Comparison of ENCODE assay signal across 8 mouse cellular contexts in genomic region chr6:121211743-121212142, GRCm38 (mm10). TPM values are rescaled to one million over a fixed set of nuclear protein-coding genes. Genes with fewer than 3 reads are reported as not detected.
A peak's percentile ranks its signal among the peaks of the same experiment; 100 is the strongest.
DNase-seq lines count a peak whose midpoint lies in the region; ATAC-seq and TF ChIP-seq lines count a peak whose summit lies in the region.

No protein-coding gene starts in this region.

- peak; percentile 24 for DNase-seq in kidney, adult 18-20 months
- no peak for DNase-seq in kidney, postnatal 14 days
- no peak for DNase-seq in embryonic facial prominence, embryonic 11.5 days (ENCODE audit: low spot score)
- DNase-seq in heart, postnatal 0 days (ENCODE audit: low spot score) = no peak
- peak; percentile 58 for DNase-seq in retina, postnatal 1 day
- DNase-seq in embryo, embryonic 9.5 days (ENCODE audit: extremely low spot score) = no peak
- DNase-seq in urinary bladder, postnatal 4 days (ENCODE audit: low spot score in 2 of 2) = no peak

- no peaks in the 10 kb centered on the region; the same call in 1 of the 2 replicates for H3K4me1 ChIP-seq in embryonic facial prominence, embryonic 11.5 days (ENCODE audit: control insufficient read depth, insufficient read depth, low read length)
- H3K4me1 ChIP-seq in heart, postnatal 0 days (ENCODE audit: control insufficient read depth, insufficient read depth) = peaks cover 18% of the 10 kb centered on the region
- H3K4me1 ChIP-seq in liver, embryonic 15.5 days (replicated peaks) = peaks cover 21% of the 10 kb centered on the region

- H3K27me3 ChIP-seq in embryonic facial prominence, embryonic 11.5 days (ENCODE audit: control insufficient read depth, insufficient read depth, low read length) = peaks cover 15% of the 10 kb centered on the region
- H3K27me3 ChIP-seq in heart, postnatal 0 days (ENCODE audit: control insufficient read depth, insufficient read depth, low read length) = peaks cover 32% of the 10 kb centered on the region
- peaks cover 45% of the 10 kb centered on the region for H3K27me3 ChIP-seq in liver, embryonic 15.5 days

- H3K36me3 ChIP-seq in embryonic facial prominence, embryonic 11.5 days (replicated peaks; ENCODE audit: control insufficient read depth, insufficient read depth, low read depth, low read length) = no peaks in the 10 kb centered on the region
- H3K36me3 ChIP-seq in heart, postnatal 0 days (replicated peaks; ENCODE audit: control insufficient read depth, insufficient read depth, low read length) = no peaks in the 10 kb centered on the region
- no peaks in the 10 kb centered on the region for H3K36me3 ChIP-seq in liver, embryonic 15.5 days (replicated peaks)

- H3K27ac ChIP-seq in embryonic facial prominence, embryonic 11.5 days (replicated peaks; ENCODE audit: low read depth, low read length) = no peak overlapping the region
- H3K27ac ChIP-seq in heart, postnatal 0 days (ENCODE audit: low read depth) = no peak overlapping the region
- no peak overlapping the region for H3K27ac ChIP-seq in liver, embryonic 15.5 days (replicated peaks)

- no peak overlapping the region for H3K4me3 ChIP-seq in embryonic facial prominence, embryonic 11.5 days (ENCODE audit: low read depth, low read length)
- peak overlapping the region; percentile 55 for H3K4me3 ChIP-seq in heart, postnatal 0 days (ENCODE audit: low read depth, low read length)
- peak overlapping the region; percentile 48 for H3K4me3 ChIP-seq in liver, embryonic 15.5 days (replicated peaks)

- H3K9ac ChIP-seq in embryonic facial prominence, embryonic 11.5 days (replicated peaks; ENCODE audit: low read length) = no peak overlapping the region
- no peak overlapping the region for H3K9ac ChIP-seq in heart, postnatal 0 days (replicated peaks; ENCODE audit: low read depth, low read length)
- no peak overlapping the region for H3K9ac ChIP-seq in liver, embryonic 15.5 days

- TF ChIP-seq CTCF in heart, postnatal 0 days (IDR thresholded peaks at IDR 0.05; ENCODE audit: low read depth) = no peak

- TF ChIP-seq EP300 in heart, postnatal 0 days (IDR thresholded peaks at IDR 0.05; ENCODE audit: low read depth) = no peak

- 5% methylated on average over 5 of the region's 5 CpGs for WGBS in embryonic facial prominence, embryonic 11.5 days
- 10% methylated on average over 5 of the region's 5 CpGs for WGBS in heart, postnatal 0 days
- 6% methylated on average over 5 of the region's 5 CpGs for WGBS in liver, embryonic 15.5 days (ENCODE audit: insufficient replicate concordance)

- peak overlapping the region; percentile 1; the same call in 1 of the 2 replicates for H3K4me2 ChIP-seq in embryonic facial prominence, embryonic 11.5 days (ENCODE audit: low read depth, low read length)
- peak overlapping the region; percentile 97 for H3K4me2 ChIP-seq in heart, postnatal 0 days (ENCODE audit: low read depth, low read length)
- H3K4me2 ChIP-seq in liver, embryonic 15.5 days = peak overlapping the region; percentile 68

- no peak for ATAC-seq in embryonic facial prominence, embryonic 11.5 days (replicated peaks; ENCODE audit: insufficient number of reproducible peaks, low FRiP score, low TSS enrichment, low read depth)
- no peak for ATAC-seq in heart, postnatal 0 days (ENCODE audit: insufficient read depth, low read depth)
- peak; percentile 21; the same call in 1 of the 2 replicates for ATAC-seq in liver, embryonic 15.5 days (ENCODE audit: insufficient read depth)

- H3K9me3 ChIP-seq in embryonic facial prominence, embryonic 11.5 days (replicated peaks; ENCODE audit: control insufficient read depth, low read length) = no peaks in the 10 kb centered on the region
- no peaks in the 10 kb centered on the region for H3K9me3 ChIP-seq in heart, postnatal 0 days (replicated peaks; ENCODE audit: control insufficient read depth, low read length)
- H3K9me3 ChIP-seq in liver, embryonic 15.5 days (replicated peaks) = no peaks in the 10 kb centered on the region

RNA-seq across cellular contexts. Expression of gene Tuba8, which starts 1.2 kb away (rescaled TPM):
- polyA plus RNA-seq in embryonic facial prominence, embryonic 11.5 days (2014; fragmentation: Nextera tagmentation; extraction: Ambion mirVana) = 0.45 and 0.53 TPM in 2 replicates
- total RNA-seq in heart, postnatal 0 days (2014; rRNA removed; ENCODE audit: low replicate concordance) = 2.7 and 5.6 TPM in 2 replicates
- polyA plus RNA-seq in heart, postnatal 0 days (2015; fragmentation: Nextera tagmentation; extraction: Ambion mirVana) = 3.6 and 6.0 TPM in 2 replicates
- 5.4 and 6.1 TPM in 2 replicates for polyA plus RNA-seq in liver, embryonic 15.5 days (2015; fragmentation: Nextera tagmentation; extraction: Ambion mirVana)

RNA-seq across cellular contexts. Expression of gene Pex26, which starts 28.3 kb away (rescaled TPM):
- 7.1 and 7.7 TPM in 2 replicates for polyA plus RNA-seq in embryonic facial prominence, embryonic 11.5 days (2014; fragmentation: Nextera tagmentation; extraction: Ambion mirVana)
- 17.5 and 20.2 TPM in 2 replicates for total RNA-seq in heart, postnatal 0 days (2014; rRNA removed; ENCODE audit: low replicate concordance)
- polyA plus RNA-seq in heart, postnatal 0 days (2015; fragmentation: Nextera tagmentation; extraction: Ambion mirVana) = 4.6 and 5.0 TPM in 2 replicates
- polyA plus RNA-seq in liver, embryonic 15.5 days (2015; fragmentation: Nextera tagmentation; extraction: Ambion mirVana) = 4.4 and 5.6 TPM in 2 replicates

RNA-seq across cellular contexts. Expression of gene Usp18, which starts 34.0 kb away (rescaled TPM):
- 0.66 and 1.0 TPM in 2 replicates for polyA plus RNA-seq in embryonic facial prominence, embryonic 11.5 days (2014; fragmentation: Nextera tagmentation; extraction: Ambion mirVana)
- total RNA-seq in heart, postnatal 0 days (2014; rRNA removed; ENCODE audit: low replicate concordance) = 8.3 and 13.3 TPM in 2 replicates
- 4.0 and 5.2 TPM in 2 replicates for polyA plus RNA-seq in heart, postnatal 0 days (2015; fragmentation: Nextera tagmentation; extraction: Ambion mirVana)
- polyA plus RNA-seq in liver, embryonic 15.5 days (2015; fragmentation: Nextera tagmentation; extraction: Ambion mirVana) = 9.5 and 10.9 TPM in 2 replicates

Comparison
In these comparisons a context has a peak if more than half of its experiments do, and no peak if none do; other contexts are left out.
1. DNase-seq: peak in kidney, adult 18-20 months (single experiment) and retina, postnatal 1 day (single experiment); none in kidney, postnatal 14 days (single experiment), embryonic facial prominence, embryonic 11.5 days (single experiment), heart, postnatal 0 days (single experiment), embryo, embryonic 9.5 days (single experiment) and urinary bladder, postnatal 4 days (0 of 2).
2. H3K4me2 ChIP-seq: peak in every context shown above with its lines; median percentile 97 in heart, postnatal 0 days; 68 in liver, embryonic 15.5 days; 1 in embryonic facial prominence, embryonic 11.5 days.